Mouse (Mus musculus) kidney, postnatal 0 days (tissue): Measurements from ENCODE around the gene Homer2. TPM values are rescaled to one million over a fixed set of nuclear protein-coding genes. Genes with fewer than 3 reads are reported as not detected.

Experiments
- ATAC-seq: fragments of 200-750 bp; cut with Nextera tagmentation; replicated peaks from 2 replicates; pipeline ENCODE4 v1.8.0; 2017; ENCODE audit warnings: low read depth, moderate number of reproducible peaks, moderate TSS enrichment, moderate library complexity; ENCODE audit not compliant: low FRiP score
- DNase-seq: peaks from one replicate; pipeline ENCODE4 v3.0.0-alpha.2; 2016; ENCODE audit warnings: low spot score
- H3K27ac ChIP-seq: fragments of 300-500 bp; sonication (generic); 2 replicates; pipeline ENCODE4 v1.5.1; 2014; ENCODE audit warnings: mild to moderate bottlenecking
- H3K27me3 ChIP-seq: fragments of 300-500 bp; sonication (generic); 2 replicates; pipeline ENCODE4 v1.6.1; 2014; ENCODE audit warnings: low read length, mixed read lengths; ENCODE audit not compliant: insufficient read depth
- H3K36me3 ChIP-seq: fragments of 300-500 bp; sonication (generic); 2 replicates; pipeline ENCODE4 v1.6.1; 2014; ENCODE audit warnings: low read length, mixed read lengths; ENCODE audit not compliant: insufficient read depth
- H3K4me1 ChIP-seq: fragments of 300-500 bp; sonication (generic); replicated peaks from 2 replicates; pipeline ENCODE4 v1.6.1; 2014; ENCODE audit warnings: antibody characterized with exemption, low read length, mixed read lengths; ENCODE audit not compliant: insufficient read depth
- H3K4me2 ChIP-seq: fragments of 300-500 bp; sonication (generic); 2 replicates; pipeline ENCODE4 v1.6.1; 2014; ENCODE audit warnings: mild to moderate bottlenecking, low read length, moderate library complexity, mixed read lengths
- H3K4me3 ChIP-seq: fragments of 300-500 bp; sonication (generic); replicated peaks from 2 replicates; pipeline ENCODE4 v1.5.1; 2014; ENCODE audit warnings: low read depth, low read length
- H3K9ac ChIP-seq: fragments of 300-500 bp; sonication (generic); 2 replicates; pipeline ENCODE4 v1.6.1; 2014; ENCODE audit warnings: low read depth, low read length
- H3K9me3 ChIP-seq: fragments of 300-500 bp; sonication (generic); replicated peaks from 2 replicates; pipeline ENCODE4 v1.6.1; 2016; ENCODE audit warnings: low read length, inconsistent platforms, mixed read lengths
- CTCF ChIP-seq: IDR thresholded peaks from 2 replicates; pipeline ENCODE4 v1.5.1; 2016; ENCODE audit warnings: antibody characterized with exemption, low read depth, mild to moderate bottlenecking, moderate library complexity
- WGBS: fragments of 180-500 bp; shearing (Covaris S2); extraction: QIAGEN DNeasy Blood & Tissue Kit; methylation state at CpG from one replicate; pipeline ENCODE4 v1.1.7; 2014; 5-methylcytosine and 5-hydroxymethylcytosine counted together
- polyA plus RNA-seq: library from polyadenylated mRNA; unstranded; fragments of >200 nt; fragmentation: Nextera tagmentation; extraction: Ambion mirVana; gene quantifications from 2 replicates; pipeline ENCODE4 v1.2.1, GENCODE M21; 2015

The Homer2 gene
- polyA plus RNA-seq, 1 experiment from 2014 or later = 8.4 TPM

- WGBS = 83% methylated on average over 5 of the region's 5 CpGs
- no peaks in the 10 kb centered on the region for H3K4me1 ChIP-seq
- no peak overlapping the region for H3K4me2 ChIP-seq
- no peak overlapping the region for H3K9ac ChIP-seq
- no peak for TF ChIP-seq CTCF
- no peaks in the 10 kb centered on the region for H3K9me3 ChIP-seq
- no peak overlapping the region for H3K27ac ChIP-seq
- ATAC-seq (no peak), DNase-seq (no peak)
- no peaks in the 10 kb centered on the region for H3K36me3 ChIP-seq
- H3K4me3 ChIP-seq = no peak overlapping the region
- no peaks in the 10 kb centered on the region for H3K27me3 ChIP-seq
Measured at GRCm38 (mm10) chr7:81604991-81605390, 102.3 kb downstream of the Homer2 start.

- no peak for ATAC-seq
- Histone ChIP-seq H3K9me3 (no peaks in the 10 kb centered on the region), H3K4me1 (no peaks in the 10 kb centered on the region), H3K4me2 (no peak overlapping the region), H3K27ac (no peak overlapping the region), H3K9ac (no peak overlapping the region), H3K36me3 (peaks cover 19% of the 10 kb centered on the region), H3K4me3 (no peak overlapping the region), H3K27me3 (no peaks in the 10 kb centered on the region)
- TF ChIP-seq CTCF = no peak
- DNase-seq = no peak
- 59% methylated on average over 8 of the region's 8 CpGs for WGBS
Measured at GRCm38 (mm10) chr7:81599379-81600280, 107.7 kb downstream of the Homer2 start.

- Histone ChIP-seq H3K27ac (no peak overlapping the region), H3K4me1 (no peaks in the 10 kb centered on the region), H3K27me3 (no peaks in the 10 kb centered on the region), H3K9me3 (no peaks in the 10 kb centered on the region), H3K36me3 (peaks cover 21% of the 10 kb centered on the region), H3K9ac (no peak overlapping the region), H3K4me2 (no peak overlapping the region), H3K4me3 (no peak overlapping the region)
- TF ChIP-seq CTCF = no peak
- ATAC-seq = no peak
- 100% methylated on average over 1 of the region's 1 CpGs for WGBS
- no peak for DNase-seq
Measured at GRCm38 (mm10) chr7:81597660-81598059, 109.7 kb downstream of the Homer2 start.

- ATAC-seq = no peak
Measured at GRCm38 (mm10) chr7:81596086-81596485, 111.2 kb downstream of the Homer2 start.

GRCm38 (mm10) chr7:81595056-81595455, 112.3 kb downstream of the Homer2 start:
- no peak for TF ChIP-seq CTCF
- no peaks in the 10 kb centered on the region for H3K4me1 ChIP-seq
- H3K9ac ChIP-seq = no peak overlapping the region
- ATAC-seq = no peak
- 90% methylated on average over 5 of the region's 5 CpGs for WGBS
- H3K36me3 ChIP-seq = peaks cover 37% of the 10 kb centered on the region
- H3K4me3 ChIP-seq = no peak overlapping the region
- H3K4me2 ChIP-seq = no peak overlapping the region
- H3K27ac ChIP-seq = no peak overlapping the region
- no peaks in the 10 kb centered on the region for H3K9me3 ChIP-seq
- no peak for DNase-seq
- no peaks in the 10 kb centered on the region for H3K27me3 ChIP-seq

More at GRCm38 (mm10) chr7:81596086-81596485, 111.2 kb downstream of the Homer2 start:
- no peak for DNase-seq
- H3K4me3 ChIP-seq = no peak overlapping the region
- no peak overlapping the region for H3K27ac ChIP-seq
- H3K36me3 ChIP-seq = peaks cover 32% of the 10 kb centered on the region
- H3K9me3 ChIP-seq = no peaks in the 10 kb centered on the region
- no peaks in the 10 kb centered on the region for H3K4me1 ChIP-seq
- no peaks in the 10 kb centered on the region for H3K27me3 ChIP-seq
- no peak for TF ChIP-seq CTCF
- no peak overlapping the region for H3K9ac ChIP-seq
- H3K4me2 ChIP-seq = no peak overlapping the region
- 83% methylated on average over 6 of the region's 6 CpGs for WGBS

GRCm38 (mm10) chr7:81593387-81593786, 113.9 kb downstream of the Homer2 start:
- Histone ChIP-seq H3K9ac (no peak overlapping the region), H3K27me3 (no peaks in the 10 kb centered on the region), H3K4me1 (no peaks in the 10 kb centered on the region), H3K4me3 (no peak overlapping the region), H3K9me3 (no peaks in the 10 kb centered on the region), H3K27ac (no peak overlapping the region), H3K4me2 (no peak overlapping the region), H3K36me3 (peaks cover 37% of the 10 kb centered on the region)
- no peak for ATAC-seq
- no peak for TF ChIP-seq CTCF
- no peak for DNase-seq
- 85% methylated on average over 8 of the region's 8 CpGs for WGBS
